Mouse (Mus musculus) myocyte (in vitro differentiated cells): Measurements from ENCODE around the gene Ugt1a6b. TPM values are rescaled to one million over a fixed set of nuclear protein-coding genes. Genes with fewer than 3 reads are reported as not detected.
"Not testable (repeated sequence)": the region's sequence is repeated elsewhere in the genome, so short reads cannot be mapped to it uniquely, and the experiment has no call there.

Experiments
- H3K27me3 ChIP-seq: one replicate; pipeline ENCODE4 v1.6.1; 2011; ENCODE audit not compliant: control insufficient read depth, insufficient read depth, insufficient read length
- H3K36me3 ChIP-seq: one replicate; pipeline ENCODE4 v1.6.1; 2011; ENCODE audit not compliant: control insufficient read depth, insufficient read depth
- H3K4me2 ChIP-seq: one replicate; pipeline ENCODE4 v1.6.1; 2011; ENCODE audit warnings: low read depth, control low read depth
- H3K4me3 ChIP-seq: one replicate; pipeline ENCODE4 v1.5.1; 2011; ENCODE audit warnings: mild to moderate bottlenecking, control low read depth, moderate library complexity
- H3K79me2 ChIP-seq: one replicate; pipeline ENCODE4 v1.6.1; 2011; ENCODE audit not compliant: control insufficient read depth, insufficient read depth
- H3ac ChIP-seq: one replicate; pipeline ENCODE4 v1.6.1; 2011; ENCODE audit not compliant: control insufficient read depth, insufficient read length
- CEBPB ChIP-seq: IDR thresholded peaks from 2 replicates; pipeline ENCODE4 v1.6.1; 2011; ENCODE audit warnings: mild to moderate bottlenecking, moderate library complexity; ENCODE audit not compliant: poor library complexity, insufficient read depth, severe bottlenecking
- E2F4 ChIP-seq: IDR thresholded peaks from one replicate; pipeline ENCODE4 v1.6.1; 2011; ENCODE audit warnings: mild to moderate bottlenecking, control low read depth, moderate library complexity; ENCODE audit not compliant: insufficient read depth
- MAX ChIP-seq: IDR thresholded peaks from one replicate; pipeline ENCODE4 v1.6.1; 2011; ENCODE audit warnings: low read depth, mild to moderate bottlenecking, control low read depth
- MYOD1 ChIP-seq, 3 experiments: IDR thresholded peaks; one replicate each; pipeline ENCODE4 v1.6.1; 2011; ENCODE audit warnings: control low read depth in 2 of 3, low read depth in 2 of 3, mild to moderate bottlenecking in 2 of 3, moderate library complexity in 1 of 3; ENCODE audit not compliant: insufficient read length in 2 of 3, control insufficient read depth in 1 of 3
- MYOG ChIP-seq, 3 experiments: IDR thresholded peaks; one replicate each; pipeline ENCODE4 v1.6.1; 2011; ENCODE audit warnings: control low read depth in 2 of 3, low read depth in 2 of 3, mild to moderate bottlenecking in 2 of 3; ENCODE audit not compliant: insufficient read length in 2 of 3, control insufficient read depth in 1 of 3, insufficient read depth in 1 of 3
- POLR2A ChIP-seq: IDR thresholded peaks from one replicate; pipeline ENCODE4 v1.6.1; 2011; ENCODE audit warnings: low read depth, mild to moderate bottlenecking, control low read depth, moderate library complexity; ENCODE audit not compliant: insufficient read length
- POLR2AphosphoS2 ChIP-seq: IDR thresholded peaks from one replicate; pipeline ENCODE4 v1.6.1; 2011; ENCODE audit warnings: low read depth, control low read depth; ENCODE audit not compliant: insufficient read length
- REST ChIP-seq: IDR thresholded peaks from one replicate; pipeline ENCODE4 v1.6.1; 2011; ENCODE audit warnings: mild to moderate bottlenecking, control low read depth, moderate library complexity; ENCODE audit not compliant: insufficient read depth, insufficient read length
- SRF ChIP-seq: IDR thresholded peaks from one replicate; pipeline ENCODE4 v1.6.1; 2011; ENCODE audit warnings: low read depth; ENCODE audit not compliant: control insufficient read depth, insufficient read length
- TCF12 ChIP-seq: IDR thresholded peaks from one replicate; pipeline ENCODE4 v1.6.1; 2011; ENCODE audit warnings: mild to moderate bottlenecking, control low read depth; ENCODE audit not compliant: poor library complexity, insufficient read depth, severe bottlenecking
- TCF3 ChIP-seq: IDR thresholded peaks from one replicate; pipeline ENCODE4 v1.6.1; 2011; ENCODE audit warnings: low read depth, control low read depth; ENCODE audit not compliant: insufficient read length
- USF1 ChIP-seq: IDR thresholded peaks from one replicate; pipeline ENCODE4 v1.6.1; 2011; ENCODE audit warnings: low read depth, mild to moderate bottlenecking, control low read depth, moderate library complexity
- polyA plus RNA-seq: library from polyadenylated mRNA; unstranded; fragments of >200 nt; fragmentation: generic; extraction: Trizol; gene quantifications from one replicate; pipeline ENCODE4 v1.2.1, GENCODE M21; 2012; ENCODE audit warnings: missing spikeins

Gene Ugt1a6b
- polyA plus RNA-seq, 1 experiment: 0.04 TPM

- H3ac ChIP-seq, H3K36me3 ChIP-seq, H3K27me3 ChIP-seq, H3K4me3 ChIP-seq, H3K79me2 ChIP-seq: not testable (repeated sequence)
- H3K4me2 ChIP-seq: peak within 1 kb of the TSS; percentile 51
- peak; percentile 55; the same call in 1 of the 2 replicates for TF ChIP-seq CEBPB
- TF ChIP-seq POLR2A: peak; percentile 17
Observed at GRCm38 (mm10) chr1:88134457-88135011, 31.5 kb downstream of the Ugt1a6b start, which contains the start of gene Ugt1a6a. Ugt1a6a (plus strand) TSS chr1:88134809.

- not testable (repeated sequence) for H3K27me3 ChIP-seq
Observed at GRCm38 (mm10) chr1:88135229-88135904, 32.3 kb downstream of the Ugt1a6b start.

GRCm38 (mm10) chr1:88136646-88137045 lies 33.6 kb downstream of the Ugt1a6b start:
- Histone ChIP-seq H3ac (no peak overlapping the region), H3K36me3 (no peaks in the 10 kb centered on the region), H3K79me2 (no peaks in the 10 kb centered on the region), H3K4me2 (no peak overlapping the region), H3K4me3 (no peak overlapping the region), H3K27me3 (no peaks in the 10 kb centered on the region)
- TF ChIP-seq MYOD1 (IDR thresholded peaks at IDR 0.05; ENCODE audit: control insufficient read depth in 1 of 3, insufficient read length in 2 of 3, low read depth in 2 of 3): no peak
- TF ChIP-seq MYOG (IDR thresholded peaks at IDR 0.05; ENCODE audit: control insufficient read depth in 1 of 3, insufficient read depth in 1 of 3, insufficient read length in 2 of 3, low read depth in 2 of 3): no peak
- TF ChIP-seq CEBPB: no peak
- TF ChIP-seq MAX: no peak
- no peak for TF ChIP-seq E2F4
- no peak for TF ChIP-seq USF1
- no peak for TF ChIP-seq POLR2A
- no peak for TF ChIP-seq REST
- no peak for TF ChIP-seq POLR2AphosphoS2
- no peak for TF ChIP-seq TCF3
- no peak for TF ChIP-seq SRF
- TF ChIP-seq TCF12: no peak

More at GRCm38 (mm10) chr1:88135229-88135904, 32.3 kb downstream of the Ugt1a6b start:
- peak overlapping the region; percentile 51 for H3K4me2 ChIP-seq
- H3K79me2 ChIP-seq, H3ac ChIP-seq, H3K4me3 ChIP-seq, H3K36me3 ChIP-seq: not testable (repeated sequence)

GRCm38 (mm10) chr1:88137264-88137663 lies 34.2 kb downstream of the Ugt1a6b start:
- no peaks in the 10 kb centered on the region for H3K79me2 ChIP-seq
- H3K4me3 ChIP-seq: no peak overlapping the region
- no peak for TF ChIP-seq MYOD1 (IDR thresholded peaks at IDR 0.05; ENCODE audit: control insufficient read depth in 1 of 3, insufficient read length in 2 of 3, low read depth in 2 of 3)
- TF ChIP-seq POLR2AphosphoS2: no peak
- no peak for TF ChIP-seq TCF12
- no peak for TF ChIP-seq MAX
- TF ChIP-seq SRF: no peak
- no peak for TF ChIP-seq REST

DNA sequence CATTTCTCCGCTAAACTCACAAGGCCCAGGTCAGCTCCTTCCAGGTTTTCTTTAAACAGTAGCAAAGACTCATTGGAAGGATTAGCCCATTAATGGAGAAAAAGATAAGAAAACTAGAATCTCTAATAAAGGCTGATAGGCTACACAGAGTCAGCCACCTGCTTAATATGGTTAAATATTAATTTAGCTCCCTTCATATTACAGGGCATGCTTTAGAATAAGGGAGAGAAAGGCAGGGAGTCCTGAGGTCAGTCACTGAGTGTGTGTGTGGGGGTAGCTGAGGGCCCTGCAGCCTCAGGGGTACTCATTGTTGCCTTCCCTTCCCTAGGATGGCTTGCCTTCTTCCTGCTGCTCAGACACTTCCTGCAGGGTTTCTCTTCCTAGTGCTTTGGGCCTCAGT lies 35.1 kb downstream of the Ugt1a6b start:
- H3K79me2 ChIP-seq: no peaks in the 10 kb centered on the region
- no peak overlapping the region for H3K4me3 ChIP-seq
- no peaks in the 10 kb centered on the region for H3K36me3 ChIP-seq
- H3K27me3 ChIP-seq: no peaks in the 10 kb centered on the region
- H3K4me2 ChIP-seq: no peak overlapping the region
- TF ChIP-seq POLR2AphosphoS2 (no peak), POLR2A (no peak), TCF3 (no peak), TCF12 (no peak), E2F4 (no peak), MYOG (IDR thresholded peaks at IDR 0.05; ENCODE audit: control insufficient read depth in 1 of 3, insufficient read depth in 1 of 3, insufficient read length in 2 of 3, low read depth in 2 of 3) (no peak), CEBPB (no peak), USF1 (no peak), SRF (no peak), MAX (no peak), REST (no peak), MYOD1 (IDR thresholded peaks at IDR 0.05; ENCODE audit: control insufficient read depth in 1 of 3, insufficient read length in 2 of 3, low read depth in 2 of 3) (no peak)
- H3ac ChIP-seq: no peak overlapping the region

More at GRCm38 (mm10) chr1:88137264-88137663, 34.2 kb downstream of the Ugt1a6b start:
- Histone ChIP-seq H3K4me2 (no peak overlapping the region), H3K36me3 (no peaks in the 10 kb centered on the region), H3K27me3 (no peaks in the 10 kb centered on the region), H3ac (no peak overlapping the region)

DNA sequence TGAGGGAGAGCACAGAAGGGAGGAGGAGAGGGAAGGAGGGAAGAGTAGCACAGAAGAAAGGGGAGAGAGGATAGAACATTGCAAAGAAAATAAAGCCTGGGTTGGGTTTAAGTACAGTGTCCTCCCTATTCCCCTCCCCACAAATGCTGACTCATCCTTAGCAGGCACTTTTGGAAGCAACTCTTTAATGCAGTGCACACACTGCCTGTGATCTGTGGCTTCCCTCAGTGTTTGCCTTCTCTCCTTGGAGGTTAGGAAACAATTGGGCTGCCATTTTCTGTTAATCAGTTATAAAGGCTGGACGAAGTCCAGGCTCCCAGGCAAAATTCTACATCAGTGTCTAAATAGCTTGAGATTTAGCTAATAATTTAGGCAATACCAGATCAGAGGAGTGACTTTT lies 37.4 kb downstream of the Ugt1a6b start:
- not testable (repeated sequence) for H3K4me2 ChIP-seq, H3K27me3 ChIP-seq, H3K4me3 ChIP-seq, H3K36me3 ChIP-seq, H3K79me2 ChIP-seq, H3ac ChIP-seq

DNA sequence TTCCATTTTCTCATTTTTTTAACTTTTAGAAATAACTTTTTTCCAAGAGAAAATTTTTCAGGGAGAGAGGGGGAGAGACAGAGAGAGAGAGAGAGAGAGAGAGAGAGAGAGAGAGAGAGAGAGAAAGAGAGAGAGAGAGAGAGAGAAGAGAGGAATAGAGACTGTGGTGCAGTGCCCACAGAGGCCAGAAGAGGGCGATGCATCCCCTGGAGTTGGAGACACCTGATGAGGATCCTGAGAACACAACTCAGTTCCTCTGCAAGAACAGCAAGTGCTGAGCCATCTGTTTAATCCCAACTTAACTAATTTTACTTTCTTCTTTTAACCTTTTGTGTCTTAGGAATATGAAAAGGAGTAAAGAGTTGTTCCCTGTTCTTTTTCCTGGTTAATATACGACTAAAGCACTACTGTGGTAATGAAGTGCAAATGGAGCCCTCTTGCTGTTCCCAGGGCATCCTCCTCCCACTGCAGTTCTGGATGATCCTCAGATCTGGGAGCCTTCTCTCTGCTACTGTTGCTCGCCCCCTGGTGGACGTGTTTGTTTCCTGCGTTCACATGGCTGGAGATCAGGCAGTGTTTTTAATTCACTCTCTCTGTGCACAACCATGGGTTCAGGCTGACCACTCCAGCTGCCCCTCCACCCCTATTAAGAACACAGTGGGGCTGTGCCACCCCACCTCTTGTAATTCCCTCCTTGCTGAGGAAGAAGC lies 41.1 kb downstream of the Ugt1a6b start:
- H3ac ChIP-seq, H3K79me2 ChIP-seq, H3K4me2 ChIP-seq: not testable (repeated sequence)

DNA sequence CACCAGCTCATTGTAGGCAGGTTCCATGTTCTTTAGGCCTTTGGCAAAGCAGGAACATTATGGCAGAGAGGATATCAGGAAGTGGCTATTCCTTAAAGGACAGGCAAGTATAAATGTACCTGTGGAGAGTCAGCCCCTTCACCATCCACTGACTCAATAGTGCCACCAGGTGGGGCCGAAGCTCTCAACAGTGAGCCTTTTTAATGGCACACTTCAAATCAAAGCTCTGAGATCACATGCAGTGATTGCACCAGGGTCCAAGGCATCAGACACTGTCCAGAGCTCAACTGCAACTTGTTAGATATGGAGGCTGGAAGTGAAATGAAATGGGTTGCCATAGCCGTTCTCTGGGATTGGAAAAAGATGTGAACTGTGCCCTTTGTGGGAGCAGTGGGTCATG lies 42.2 kb downstream of the Ugt1a6b start:
- not testable (repeated sequence) for H3K27me3 ChIP-seq, H3K4me3 ChIP-seq

More for the DNA sequence above, 41.1 kb downstream of the Ugt1a6b start:
- H3K4me3 ChIP-seq, H3K36me3 ChIP-seq, H3K27me3 ChIP-seq: not testable (repeated sequence)

More for the DNA sequence above, 42.2 kb downstream of the Ugt1a6b start:
- H3ac ChIP-seq, H3K79me2 ChIP-seq, H3K4me2 ChIP-seq, H3K36me3 ChIP-seq: not testable (repeated sequence)
